Mouse (Mus musculus): Measurements from ENCODE around the gene Olfr1295.

Gene Olfr1295

GRCm38 (mm10) chr2:111569581-111569980, at the start of gene Olfr1295:
Olfr1295 (minus strand) TSS chr2:111569681.
- DNase-seq (ENCODE audit: low read depth, low spot score) = no peak

GRCm38 (mm10) chr2:111540191-111540590, 29.3 kb downstream of the Olfr1295 start, which contains the start of gene Olfr1294:
Olfr1294 (minus strand) TSS chr2:111540291.
- no peak for DNase-seq (ENCODE audit: low read depth, low spot score)

GRCm38 (mm10) chr2:111524903-111525302, 44.6 kb downstream of the Olfr1295 start, which contains the start of gene Olfr1293-ps:
Olfr1293-ps (plus strand) TSS chr2:111525203.
- no peak for DNase-seq (ENCODE audit: low read depth, low spot score)

- no peak for DNase-seq (ENCODE audit: low read depth, low spot score)
Observed at GRCm38 (mm10) chr2:111517451-111517850, 52.0 kb downstream of the Olfr1295 start.
